Comparison of ENCODE assay signal across 23 mouse cellular contexts in genomic region chr8:88675372-88676165, GRCm38 (mm10). TPM values are rescaled to one million over a fixed set of nuclear protein-coding genes. Genes with fewer than 3 reads are reported as not detected.
DNase-seq lines count a peak whose midpoint lies in the region; ATAC-seq and TF ChIP-seq lines count a peak whose summit lies in the region.
"Had no signal": no experiment of that assay in that cellular context is flagged by ENCODE, and none has a peak within 500 bp of the region (broad histone marks: within the 10 kb centered on the region; RNA-seq: fewer than 3 reads in every experiment).

No protein-coding gene starts in this region.

- H3K79me2 ChIP-seq in CH12.LX (replicated peaks; ENCODE audit: control insufficient read depth, extremely low read depth, insufficient read depth, poor library complexity, severe bottlenecking) = no peaks in the 10 kb centered on the region

- no peak overlapping the region for H3K27ac ChIP-seq in CH12.LX (ENCODE audit: insufficient read depth, low read depth)
- H3K27ac ChIP-seq in lung, postnatal 0 days (ENCODE audit: low read length) = no peak overlapping the region
- H3K27ac ChIP-seq: embryonic facial prominence, embryonic 10.5 days; embryonic facial prominence, embryonic 12.5 days; forebrain, embryonic 13.5 days; forebrain, embryonic 15.5 days had no signal

- no peak overlapping the region for H3K4me3 ChIP-seq in CH12.LX (replicated peaks in 1 of 3; ENCODE audit: low read depth in 2 of 3, low read length in 2 of 3, poor library complexity in 1 of 3)
- H3K4me3 ChIP-seq in lung, postnatal 0 days (ENCODE audit: low read depth, low read length) = no peak overlapping the region
- H3K4me3 ChIP-seq: embryonic facial prominence, embryonic 10.5 days; embryonic facial prominence, embryonic 12.5 days; forebrain, embryonic 13.5 days; forebrain, embryonic 15.5 days had no signal

- no peak for TF ChIP-seq RAD21 in CH12.LX (IDR thresholded peaks at IDR 0.05; ENCODE audit: low read depth, low read length)

- H3K9ac ChIP-seq in CH12.LX (ENCODE audit: insufficient read depth, low read depth) = no peak overlapping the region
- H3K9ac ChIP-seq in lung, postnatal 0 days (replicated peaks; ENCODE audit: low read depth) = no peak overlapping the region
- H3K9ac ChIP-seq: embryonic facial prominence, embryonic 12.5 days; forebrain, embryonic 13.5 days; forebrain, embryonic 15.5 days; forebrain, postnatal 0 days had no signal

- ATAC-seq in megakaryocyte, adult 5-6 weeks (ENCODE audit: poor library complexity, severe bottlenecking) = peak; percentile 52
- no peak for ATAC-seq in lung, postnatal 0 days
- ATAC-seq: activated CD4-positive, CD25-positive, alpha-beta regulatory T cell, adult 4 months; forebrain, embryonic 13.5 days; forebrain, embryonic 15.5 days; forebrain, postnatal 0 days; Patski had no signal

- DNase-seq in CH12.LX (ENCODE audit: extremely low read depth) = no peak
- DNase-seq in brain, adult 2 months (ENCODE audit: low read depth, low spot score) = peak; percentile 55
- DNase-seq in gastrocnemius, postnatal 36 days = no peak
- DNase-seq in left cerebral cortex, postnatal 4 days = no peak
- no peak for DNase-seq in lung, postnatal 0 days (ENCODE audit: low spot score)
- DNase-seq: adrenal gland, adult 8-10 months; adrenal gland, postnatal 14 days; adrenal gland, postnatal 36 days; cerebellum, adult 11 months; cerebellum, adult 18-20 months; cerebellum, adult 8-10 months; cerebellum, adult 9-11 months; cerebellum, postnatal 14 days; cerebellum, postnatal 36 days; forebrain, postnatal 0 days had no signal

- H3K4me2 ChIP-seq in CH12.LX (ENCODE audit: insufficient read depth, low read depth, poor library complexity, severe bottlenecking) = no peak overlapping the region
- H3K4me2 ChIP-seq in lung, postnatal 0 days (replicated peaks; ENCODE audit: low read depth, low read length) = no peak overlapping the region
- H3K4me2 ChIP-seq: embryonic facial prominence, embryonic 12.5 days; forebrain, embryonic 13.5 days; forebrain, embryonic 15.5 days had no signal

- 84% methylated on average over 12 of the region's 12 CpGs for WGBS in lung, postnatal 0 days

- dilution Hi-C loops in CH12.LX (cut with MboI; ENCODE audit: extremely low pct_ligation_motif_present, extremely low pct_unique_long_range_greater_than_20kb, low sequenced_read_pairs) = no loop called here

- H3K9me3 ChIP-seq in CH12.LX (replicated peaks; ENCODE audit: low read length) = peaks cover 8% of the 10 kb centered on the region
- H3K9me3 ChIP-seq in lung, postnatal 0 days (ENCODE audit: low read length) = no peaks in the 10 kb centered on the region
- H3K9me3 ChIP-seq: embryonic facial prominence, embryonic 10.5 days; embryonic facial prominence, embryonic 12.5 days; forebrain, embryonic 13.5 days; forebrain, embryonic 15.5 days; G1E had no signal

- H3K36me3 ChIP-seq in CH12.LX (replicated peaks in 1 of 2; ENCODE audit: control insufficient read depth in 1 of 2, insufficient read depth in 1 of 2, low read length in 1 of 2) = peaks cover 82 to 98% of the 10 kb centered on the region in 2 experiments
- H3K36me3 ChIP-seq in lung, postnatal 0 days (ENCODE audit: insufficient read depth, low read length) = no peaks in the 10 kb centered on the region
- H3K36me3 ChIP-seq: embryonic facial prominence, embryonic 10.5 days; embryonic facial prominence, embryonic 12.5 days; forebrain, embryonic 15.5 days; G1E had no signal

- in situ Hi-C loops in CH12.LX (cut with MboI; ENCODE audit: low pct_ligation_motif_present, low pct_unique_long_range_greater_than_20kb, low sequenced_read_pairs) = no loop called here

- TF ChIP-seq POLR2A in CH12.LX (IDR thresholded peaks at IDR 0.05; ENCODE audit: low read depth, low read length) = no peak

- intact Hi-C loops in gastrocnemius, postnatal 36 days (cut with DNase I) = no loop called here
- intact Hi-C loops in left cerebral cortex, postnatal 4 days (cut with DNase I) = no loop called here

- TF ChIP-seq CTCF in CH12.LX (conservative IDR thresholded peaks at IDR 0.05 in 1 of 2, IDR thresholded peaks at IDR 0.05 in 1 of 2; ENCODE audit: low read depth in 2 of 2, low read length in 2 of 2) = no peak
- no peak for TF ChIP-seq CTCF in lung, postnatal 0 days (IDR thresholded peaks at IDR 0.05)

- H3K27me3 ChIP-seq in CH12.LX (replicated peaks) = no peaks in the 10 kb centered on the region
- H3K27me3 ChIP-seq in lung, postnatal 0 days (replicated peaks; ENCODE audit: insufficient read depth, low read length) = no peaks in the 10 kb centered on the region
- H3K27me3 ChIP-seq: embryonic facial prominence, embryonic 12.5 days; forebrain, embryonic 13.5 days; forebrain, embryonic 15.5 days had no signal

- peaks cover 7 to 55% of the 10 kb centered on the region in 2 experiments for H3K4me1 ChIP-seq in CH12.LX (ENCODE audit: control insufficient read depth in 1 of 2, insufficient read depth in 2 of 2)
- H3K4me1 ChIP-seq in lung, postnatal 0 days (ENCODE audit: insufficient read depth, low read depth, low read length) = no peaks in the 10 kb centered on the region

- no peak for TF ChIP-seq EP300 in CH12.LX (IDR thresholded peaks at IDR 0.05; ENCODE audit: low read length)
- no peak for TF ChIP-seq EP300 in lung, postnatal 0 days (IDR thresholded peaks at IDR 0.05)

TF ChIP-seq in CH12.LX, 34 proteins besides CTCF, POLR2A, EP300 and RAD21:
- no peak for TF ChIP-seq JUN (IDR thresholded peaks at IDR 0.05; ENCODE audit: insufficient read depth, low read depth, low read length)
- TF ChIP-seq NRF1 (IDR thresholded peaks at IDR 0.05; ENCODE audit: low read depth, low read length) = no peak
- TF ChIP-seq IRF4 (IDR thresholded peaks at IDR 0.05; ENCODE audit: low read depth, low read length) = 0 out of 2 replicates have a peak, but pooled peaks have one; percentile 15
- TF ChIP-seq ZMIZ1 (IDR thresholded peaks at IDR 0.05; ENCODE audit: low read depth, low read length) = no peak
- no peak for TF ChIP-seq MAFK (IDR thresholded peaks at IDR 0.05; ENCODE audit: insufficient replicate concordance, low read length)
- no peak for TF ChIP-seq GABPA (IDR thresholded peaks at IDR 0.05; ENCODE audit: insufficient replicate concordance, low read depth, low read length)
- TF ChIP-seq KAT2A (IDR thresholded peaks at IDR 0.05; ENCODE audit: insufficient replicate concordance, low read length) = no peak
- no peak for TF ChIP-seq TCF12 (IDR thresholded peaks at IDR 0.05; ENCODE audit: low read depth, low read length)

RNA-seq across cellular contexts. Expression of gene Cyld, which starts 21.3 kb away (rescaled TPM):
- total RNA-seq in CH12.LX (2012; rRNA removed) = 19.4 and 20.2 TPM in 2 replicates
- total RNA-seq in CH12.LX (2014; rRNA removed) = 29.4 and 32.5 TPM in 2 replicates
- polyA plus RNA-seq in CH12.LX (2012; ENCODE audit: insufficient read length, low read depth) = 22.0 and 22.1 TPM in 2 replicates
- total RNA-seq in megakaryocyte, adult 5-6 weeks (2015) = 40.6 and 41.9 TPM in 2 replicates
- 50.0 and 61.9 TPM in 2 replicates for total RNA-seq in megakaryocyte, adult 5-6 weeks (2017)
- 10 to 100 TPM; 13.1 to 16.4 TPM for total RNA-seq in gastrocnemius, postnatal 36 days (2021)
- total RNA-seq in left cerebral cortex, postnatal 4 days (2021) = 10 to 100 TPM; 34.9 to 36.1 TPM
- polyA plus RNA-seq in lung, postnatal 0 days (2015; fragmentation: Nextera tagmentation; extraction: Ambion mirVana) = 9.5 and 11.4 TPM in 2 replicates

RNA-seq across cellular contexts. Expression of gene Nod2, which starts 28.5 kb away (rescaled TPM):
- 10.9 and 11.7 TPM in 2 replicates for total RNA-seq in CH12.LX (2012; rRNA removed)
- 3.5 and 4.3 TPM in 2 replicates for total RNA-seq in CH12.LX (2014; rRNA removed)
- 7.5 and 7.7 TPM in 2 replicates for polyA plus RNA-seq in CH12.LX (2012; ENCODE audit: insufficient read length, low read depth)
- total RNA-seq in megakaryocyte, adult 5-6 weeks (2015) = 3.8 and 4.0 TPM in 2 replicates
- 2.5 and 4.0 TPM in 2 replicates for total RNA-seq in megakaryocyte, adult 5-6 weeks (2017)
- under 1 TPM; 0.25 to 0.36 TPM for total RNA-seq in gastrocnemius, postnatal 36 days (2021)
- total RNA-seq in left cerebral cortex, postnatal 4 days (2021) = under 1 TPM; 0.66 to 0.89 TPM
- 0.27 and 0.31 TPM in 2 replicates for polyA plus RNA-seq in lung, postnatal 0 days (2015; fragmentation: Nextera tagmentation; extraction: Ambion mirVana)
- polyA plus RNA-seq: Patski had no signal

RNA-seq across cellular contexts. Expression of gene Snx20, which starts 39.6 kb away (rescaled TPM):
- 112 and 117 TPM in 2 replicates for total RNA-seq in CH12.LX (2012; rRNA removed)
- 69.1 and 69.9 TPM in 2 replicates for total RNA-seq in CH12.LX (2014; rRNA removed)
- polyA plus RNA-seq in CH12.LX (2012; ENCODE audit: insufficient read length, low read depth) = 93.1 and 105 TPM in 2 replicates
- 60.5 and 64.6 TPM in 2 replicates for total RNA-seq in megakaryocyte, adult 5-6 weeks (2015)
- total RNA-seq in megakaryocyte, adult 5-6 weeks (2017) = 71.3 and 73.0 TPM in 2 replicates
- under 1 TPM; 0.37 to 0.43 TPM for total RNA-seq in gastrocnemius, postnatal 36 days (2021)
- total RNA-seq in left cerebral cortex, postnatal 4 days (2021) = under 1 TPM; 0.84 to 0.89 TPM
- polyA plus RNA-seq in lung, postnatal 0 days (2015; fragmentation: Nextera tagmentation; extraction: Ambion mirVana) = 5.4 and 6.5 TPM in 2 replicates

Comparison
In these comparisons a context has a peak if more than half of its experiments do, and no peak if none do; other contexts are left out.
1. RNA of gene Snx20, which starts 39.6 kb away (total RNA-seq): 69.1 to 117 TPM in CH12.LX and 60.5 to 73.0 TPM in megakaryocyte, adult 5-6 weeks; 0.84 to 0.89 TPM in left cerebral cortex, postnatal 4 days and 0.37 to 0.43 TPM in gastrocnemius, postnatal 36 days; every median in the first group is over 10 times any median in the second.